Mouse (Mus musculus): ENCODE measurements around the gene Gm10283. TPM values are rescaled to one million over a fixed set of nuclear protein-coding genes. Genes with fewer than 3 reads are reported as not detected.
"Not testable (repeated sequence)": the region's sequence is repeated elsewhere in the genome, so short reads cannot be mapped to it uniquely, and the experiment has no call there.

The Gm10283 gene
- not detected in 2 replicates for polyA plus RNA-seq (2015; fragmentation: Nextera tagmentation; extraction: Ambion mirVana)

DNA sequence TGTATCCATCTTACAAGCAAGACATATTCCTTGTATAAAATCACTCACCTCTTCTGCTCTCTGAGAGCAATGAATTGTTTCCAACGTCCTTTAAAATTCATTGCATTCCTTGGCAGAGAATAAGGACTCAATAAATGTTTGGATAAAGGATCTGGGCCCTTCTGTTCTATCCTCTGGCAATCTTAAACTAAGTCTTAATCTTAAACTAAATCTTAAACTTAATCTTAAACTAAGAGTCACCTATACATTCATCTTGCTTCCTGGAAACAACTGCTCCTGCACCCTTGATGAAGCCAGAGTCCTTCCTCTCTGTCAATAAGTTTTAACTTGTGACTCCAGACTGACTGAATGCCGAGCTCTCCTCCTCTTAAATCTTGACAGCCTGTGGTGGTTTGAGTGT lies at the start of gene Gm10283:
Gene Gm10283, minus strand, starts transcription at position 101 of the 400 bp plus-strand sequence.
- no peaks in the 10 kb centered on the region for H3K27me3 ChIP-seq (replicated peaks)
- no peak within 1 kb of the TSS for H3K4me2 ChIP-seq
- no peak within 1 kb of the TSS for H3K4me3 ChIP-seq (replicated peaks)
- peaks cover 5% of the 10 kb centered on the region; the same call in 1 of the 2 replicates for H3K4me1 ChIP-seq
- WGBS = 44% methylated on average over 2 of the region's 2 CpGs
- H3K9ac ChIP-seq (replicated peaks) = no peak within 1 kb of the TSS
- no peak within 1 kb of the TSS for H3K27ac ChIP-seq (replicated peaks)
- ATAC-seq (ENCODE audit: low FRiP score) = no peak
- H3K36me3 ChIP-seq = no peaks in the 10 kb centered on the region
- H3K9me3 ChIP-seq (replicated peaks) = no peaks in the 10 kb centered on the region

DNA sequence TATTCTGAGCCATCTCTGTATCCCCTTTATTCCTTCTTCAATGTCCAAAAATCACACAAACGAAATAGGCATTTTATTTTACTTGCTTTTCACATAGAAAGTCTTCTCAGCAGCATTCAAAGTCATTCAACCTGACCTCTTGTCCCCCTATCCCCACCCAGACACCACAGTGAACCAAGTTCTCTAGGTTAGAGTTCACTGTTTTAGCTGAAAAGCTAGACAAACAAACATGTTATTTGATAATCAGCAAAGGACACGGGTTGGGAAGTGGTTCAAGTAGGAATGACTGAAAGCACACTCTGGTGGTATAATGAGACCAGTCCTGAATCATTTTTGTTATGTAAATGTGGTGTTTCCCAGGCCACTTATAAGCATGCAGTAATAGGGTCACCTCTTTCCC lies 31.9 kb upstream of the Gm10283 start:
- Histone ChIP-seq H3K4me3 (replicated peaks) (no peak overlapping the region), H3K4me2 (no peak overlapping the region), H3K36me3 (no peaks in the 10 kb centered on the region), H3K27me3 (replicated peaks) (no peaks in the 10 kb centered on the region), H3K4me1 (no peaks in the 10 kb centered on the region), H3K9me3 (replicated peaks) (no peaks in the 10 kb centered on the region), H3K9ac (replicated peaks) (no peak overlapping the region), H3K27ac (replicated peaks) (no peak overlapping the region)
- 26% methylated on average over 2 of the region's 2 CpGs for WGBS
- no peak for ATAC-seq (ENCODE audit: low FRiP score)

DNA sequence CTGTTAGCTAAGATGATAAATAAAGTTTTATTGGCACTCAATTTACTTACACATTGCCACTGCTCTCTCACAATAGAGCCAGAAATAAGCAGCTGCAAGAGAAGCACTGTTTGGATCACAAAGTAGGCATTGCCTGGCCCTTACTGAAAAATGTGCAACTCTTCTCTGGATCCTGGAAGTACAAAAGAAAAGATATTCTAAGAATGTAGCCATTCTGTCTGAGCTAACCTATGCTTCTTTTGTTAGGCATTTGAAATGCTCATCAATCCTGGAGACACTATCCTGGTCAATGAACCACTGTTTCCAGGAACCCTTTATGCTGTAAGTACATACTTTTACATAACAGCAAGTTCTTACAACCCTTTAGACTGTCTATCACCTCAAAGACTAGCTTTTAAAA lies 15.3 kb upstream of the Gm10283 start:
- Histone ChIP-seq H3K27me3 (replicated peaks) (no peaks in the 10 kb centered on the region), H3K9me3 (replicated peaks) (no peaks in the 10 kb centered on the region), H3K27ac (replicated peaks) (no peak overlapping the region), H3K9ac (replicated peaks) (no peak overlapping the region), H3K36me3 (no peaks in the 10 kb centered on the region), H3K4me2 (no peak overlapping the region), H3K4me1 (no peaks in the 10 kb centered on the region), H3K4me3 (replicated peaks) (no peak overlapping the region)
- no peak for ATAC-seq (ENCODE audit: low FRiP score)

DNA sequence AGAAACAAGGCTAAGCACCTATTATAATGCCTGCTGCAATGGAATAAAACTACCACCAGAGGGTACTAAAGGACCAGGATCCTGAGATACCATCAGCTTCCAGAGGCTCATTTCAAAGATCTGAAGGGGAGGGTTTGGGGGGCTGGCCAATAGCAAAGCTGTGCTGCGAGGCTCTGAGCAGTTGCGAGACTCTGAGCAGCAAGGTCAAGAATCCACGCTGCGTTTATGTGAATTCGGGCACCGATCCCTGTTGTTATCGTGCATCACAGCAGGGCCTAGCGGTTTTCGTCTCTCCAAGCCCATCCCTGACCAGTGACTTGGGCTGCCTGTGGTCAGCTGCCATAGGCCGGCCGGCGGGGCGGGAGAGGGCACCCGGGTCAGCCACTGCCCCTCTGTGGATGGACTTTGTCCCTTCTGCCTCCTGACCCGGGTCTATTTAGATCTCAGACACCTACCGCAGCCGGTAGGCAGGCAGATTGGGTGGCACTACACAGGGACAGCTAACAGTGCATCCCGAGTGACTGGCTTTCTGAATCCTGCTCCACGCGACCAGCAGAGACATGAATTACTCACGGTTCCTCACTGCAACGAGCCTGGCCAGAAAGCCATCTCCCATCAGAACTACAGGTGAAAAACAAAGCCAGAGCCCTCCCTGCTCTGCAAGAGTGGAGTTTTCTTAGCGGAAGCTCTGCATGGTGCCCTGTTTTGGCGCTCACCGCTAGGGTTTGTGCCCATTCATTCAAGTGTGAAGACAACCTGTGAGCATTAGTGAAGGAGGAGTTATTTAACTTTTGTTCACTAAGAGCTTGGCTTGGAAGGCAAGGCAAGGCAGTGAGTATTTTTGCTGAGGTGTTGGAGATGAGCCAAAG lies 2.9 kb upstream of the Gm10283 start, which contains the start of gene Aadat:
Gene Aadat, plus strand, starts transcription at position 280 of the 869 bp plus-strand sequence.
- H3K27me3 ChIP-seq (replicated peaks) = no peaks in the 10 kb centered on the region
- peaks cover 5% of the 10 kb centered on the region; the same call in 1 of the 2 replicates for H3K4me1 ChIP-seq
- H3K4me2 ChIP-seq = peak within 1 kb of the TSS; percentile 98
- peak within 1 kb of the TSS; percentile 80 for H3K9ac ChIP-seq (replicated peaks)
- peak; percentile 98 for ATAC-seq (ENCODE audit: low FRiP score)
- H3K4me3 ChIP-seq (replicated peaks) = peak within 1 kb of the TSS; percentile 64
- no peaks in the 10 kb centered on the region for H3K36me3 ChIP-seq
- WGBS = under 1% methylated on average over 25 of the region's 25 CpGs
- no peaks in the 10 kb centered on the region for H3K9me3 ChIP-seq (replicated peaks)
- H3K27ac ChIP-seq (replicated peaks) = peak within 1 kb of the TSS; percentile 74

DNA sequence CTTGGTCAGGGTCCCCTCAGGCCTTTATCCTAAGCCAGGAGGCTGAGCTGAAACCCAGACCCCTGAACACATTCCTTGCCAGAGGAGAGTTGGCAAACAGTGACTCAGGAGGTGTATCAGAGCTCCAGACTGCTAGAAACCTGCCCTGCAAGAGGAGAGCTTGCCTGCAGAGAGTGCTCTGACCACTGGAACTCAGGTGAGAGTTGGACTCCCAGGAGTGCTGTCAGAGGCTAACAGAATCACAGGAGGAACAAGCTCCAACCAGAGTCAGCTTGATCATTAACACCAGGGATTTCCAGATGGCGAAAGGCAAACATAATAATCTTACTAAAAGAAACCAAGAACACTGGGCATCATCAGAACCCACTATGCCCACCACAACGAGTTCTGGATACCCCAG lies 8.0 kb downstream of the Gm10283 start:
- H3K9ac ChIP-seq (replicated peaks); H3K4me3 ChIP-seq (replicated peaks); ATAC-seq (ENCODE audit: low FRiP score); H3K9me3 ChIP-seq (replicated peaks); H3K4me2 ChIP-seq; H3K4me1 ChIP-seq; H3K36me3 ChIP-seq; H3K27ac ChIP-seq (replicated peaks); H3K27me3 ChIP-seq (replicated peaks): not testable (repeated sequence)
- 94% methylated on average over 2 of the region's 2 CpGs for WGBS

DNA sequence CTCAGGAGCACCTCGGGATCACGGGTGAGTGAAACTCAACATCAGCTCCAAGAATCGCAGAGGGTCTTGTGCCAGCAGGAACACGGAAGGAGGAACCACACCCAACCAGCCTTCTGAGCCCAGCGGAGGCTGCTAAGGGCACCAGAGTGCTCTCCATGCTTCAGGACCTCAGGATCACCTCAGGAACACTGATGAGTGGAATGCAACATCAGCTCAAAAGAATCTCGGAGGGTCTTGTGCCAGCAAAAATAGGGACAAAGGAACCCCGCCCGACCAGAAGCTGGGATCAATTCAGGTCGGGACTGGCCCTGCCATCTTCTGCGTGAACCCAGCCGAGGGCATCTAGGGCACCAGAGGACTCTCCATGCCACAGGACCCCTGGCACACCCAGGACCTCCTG lies 8.4 kb downstream of the Gm10283 start:
- H3K27ac ChIP-seq (replicated peaks) = no peak overlapping the region
- H3K36me3 ChIP-seq = no peaks in the 10 kb centered on the region
- H3K9me3 ChIP-seq (replicated peaks) = no peaks in the 10 kb centered on the region
- ATAC-seq (ENCODE audit: low FRiP score) = no peak
- WGBS = 89% methylated on average over 11 of the region's 11 CpGs
- no peak overlapping the region for H3K4me2 ChIP-seq
- H3K9ac ChIP-seq (replicated peaks) = no peak overlapping the region
- H3K4me1 ChIP-seq = no peaks in the 10 kb centered on the region
- H3K4me3 ChIP-seq (replicated peaks) = no peak overlapping the region
- no peaks in the 10 kb centered on the region for H3K27me3 ChIP-seq (replicated peaks)

DNA sequence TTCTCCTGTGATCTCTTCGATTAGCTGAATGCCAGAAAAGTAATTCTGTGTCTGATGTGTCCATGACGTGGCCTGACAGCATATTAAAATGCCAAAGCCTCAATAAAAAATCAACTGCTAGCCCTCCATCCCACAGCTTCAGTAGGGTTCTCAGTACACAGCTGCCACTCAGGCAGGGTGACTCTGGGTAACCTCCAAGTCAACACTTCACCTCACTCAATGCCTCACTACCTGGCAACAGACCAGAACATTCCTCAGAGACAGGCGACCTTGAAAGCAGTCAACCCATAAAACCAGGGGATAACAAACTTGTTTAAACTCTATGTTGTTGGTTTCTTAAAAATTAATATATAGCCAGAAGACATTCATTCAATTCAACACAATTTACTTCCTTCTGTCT lies 10.5 kb downstream of the Gm10283 start:
- Histone ChIP-seq H3K4me1 (no peaks in the 10 kb centered on the region), H3K4me2 (no peak overlapping the region), H3K9me3 (replicated peaks) (no peaks in the 10 kb centered on the region), H3K27me3 (replicated peaks) (no peaks in the 10 kb centered on the region), H3K4me3 (replicated peaks) (no peak overlapping the region), H3K9ac (replicated peaks) (no peak overlapping the region), H3K36me3 (no peaks in the 10 kb centered on the region), H3K27ac (replicated peaks) (no peak overlapping the region)
- WGBS = 80% methylated on average over 3 of the region's 3 CpGs
- no peak for ATAC-seq (ENCODE audit: low FRiP score)

DNA sequence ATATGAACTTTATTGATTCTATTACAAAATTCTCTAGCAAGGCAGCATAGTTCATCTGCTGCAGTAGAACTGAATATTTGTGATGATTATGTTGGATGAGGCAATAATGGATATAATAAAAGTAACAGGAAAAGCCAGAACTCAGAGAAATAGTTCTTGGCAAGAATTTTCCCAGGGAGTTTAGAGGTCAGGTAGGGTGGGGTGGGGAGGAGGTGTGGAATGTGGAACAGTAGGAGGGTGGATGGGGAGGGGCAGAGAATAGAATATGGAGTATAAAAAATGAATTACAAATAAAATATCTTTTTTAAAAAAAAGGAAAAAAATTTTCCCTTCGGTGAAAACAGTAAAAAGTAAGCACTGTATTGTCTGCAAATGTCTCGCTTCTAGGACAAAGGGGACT lies 11.1 kb downstream of the Gm10283 start:
- Histone ChIP-seq H3K36me3 (no peaks in the 10 kb centered on the region), H3K9ac (replicated peaks) (no peak overlapping the region), H3K27ac (replicated peaks) (no peak overlapping the region), H3K4me2 (no peak overlapping the region), H3K4me1 (no peaks in the 10 kb centered on the region), H3K4me3 (replicated peaks) (no peak overlapping the region), H3K27me3 (replicated peaks) (no peaks in the 10 kb centered on the region), H3K9me3 (replicated peaks) (no peaks in the 10 kb centered on the region)
- ATAC-seq (ENCODE audit: low FRiP score) = no peak
- 97% methylated on average over 2 of the region's 2 CpGs for WGBS

DNA sequence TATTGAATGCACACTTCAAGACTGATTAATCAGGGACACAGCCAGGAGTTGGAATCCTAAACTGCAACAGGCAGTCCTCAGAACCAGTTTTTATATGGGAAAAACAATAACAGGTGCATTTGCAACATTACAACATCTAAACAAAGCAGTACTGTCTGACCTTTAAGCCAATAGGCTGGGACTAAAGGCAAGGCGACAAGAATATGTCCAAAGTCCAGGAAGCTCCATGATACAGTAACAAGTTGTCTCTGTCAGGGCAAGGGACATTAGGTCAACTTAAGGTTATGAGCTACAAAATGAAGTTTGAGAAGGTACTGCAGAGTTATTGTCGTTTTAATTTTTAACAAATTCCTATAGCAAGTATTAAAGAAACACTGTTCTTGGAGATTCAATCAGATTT lies 12.9 kb downstream of the Gm10283 start:
- Histone ChIP-seq H3K36me3 (no peaks in the 10 kb centered on the region), H3K27ac (replicated peaks) (no peak overlapping the region), H3K9me3 (replicated peaks) (no peaks in the 10 kb centered on the region), H3K4me1 (no peaks in the 10 kb centered on the region), H3K9ac (replicated peaks) (no peak overlapping the region), H3K27me3 (replicated peaks) (no peaks in the 10 kb centered on the region), H3K4me3 (replicated peaks) (no peak overlapping the region), H3K4me2 (no peak overlapping the region)
- 88% methylated on average over 2 of the region's 2 CpGs for WGBS
- ATAC-seq (ENCODE audit: low FRiP score) = no peak

DNA sequence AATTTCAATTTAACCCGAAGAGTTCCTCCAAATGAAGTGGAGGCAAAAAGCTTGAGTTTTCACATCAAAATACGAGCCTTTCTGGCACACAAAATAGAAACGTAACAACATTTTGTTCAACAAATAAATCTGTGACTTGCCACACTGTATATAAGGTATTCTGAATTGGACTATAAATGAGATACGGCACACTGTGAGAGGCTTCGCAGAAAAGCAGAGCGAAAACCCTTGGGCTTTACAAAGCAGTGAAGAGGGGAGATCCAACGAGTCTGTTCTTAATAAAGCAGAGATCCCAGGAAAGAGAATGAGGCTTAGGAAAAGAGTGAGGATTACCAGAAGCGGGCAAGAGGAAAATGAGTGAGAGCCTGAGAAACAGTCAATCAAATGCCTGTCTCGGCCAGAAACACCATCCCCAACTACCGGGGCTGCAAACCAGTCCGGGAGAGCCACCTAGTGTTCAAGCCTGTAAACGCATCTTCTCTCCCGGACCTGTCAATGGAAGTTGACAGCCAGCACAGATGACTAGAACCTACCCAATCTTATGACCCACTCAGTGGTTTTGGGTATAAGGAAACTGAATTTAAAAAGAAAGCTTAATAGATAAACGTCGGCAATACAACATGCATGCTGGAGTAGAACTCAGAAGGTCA lies 36.2 kb downstream of the Gm10283 start:
- WGBS = 30% methylated on average over 15 of the region's 15 CpGs
- Histone ChIP-seq H3K4me2 (peak overlapping the region; percentile 46), H3K4me1 (0 out of 2 replicates have a peak, but pooled peaks cover 3% of the 10 kb centered on the region), H3K27me3 (replicated peaks) (no peaks in the 10 kb centered on the region), H3K4me3 (replicated peaks) (peak overlapping the region; percentile 25), H3K36me3 (no peaks in the 10 kb centered on the region), H3K27ac (replicated peaks) (no peak overlapping the region), H3K9me3 (replicated peaks) (no peaks in the 10 kb centered on the region), H3K9ac (replicated peaks) (peak overlapping the region; percentile 15; the same call in 1 of the 2 replicates)
- peak; percentile 84; the same call in 1 of the 2 replicates for ATAC-seq (ENCODE audit: low FRiP score)

DNA sequence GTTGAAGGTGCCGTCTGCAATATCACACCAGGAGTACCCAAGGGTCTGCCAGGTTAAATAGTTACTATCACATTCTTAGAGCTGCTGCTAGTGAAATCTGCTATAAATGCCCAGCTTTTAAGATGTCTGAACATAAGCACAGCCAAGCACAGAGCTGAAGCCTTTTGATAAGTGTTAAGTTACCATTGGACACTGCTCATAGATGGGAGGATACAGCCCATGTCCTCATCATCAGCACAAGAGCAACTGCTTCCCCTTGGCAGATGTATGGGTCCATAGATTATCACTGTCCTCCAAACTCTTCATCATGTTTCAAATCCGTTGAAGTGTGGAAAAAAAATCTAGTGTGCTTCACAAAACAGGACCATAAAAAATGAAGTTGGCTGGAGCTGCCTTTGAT lies 53.7 kb downstream of the Gm10283 start:
- no peak overlapping the region for H3K4me2 ChIP-seq
- 68% methylated on average over 2 of the region's 2 CpGs for WGBS
- H3K4me1 ChIP-seq = no peaks in the 10 kb centered on the region
- H3K9me3 ChIP-seq (replicated peaks) = no peaks in the 10 kb centered on the region
- H3K9ac ChIP-seq (replicated peaks) = no peak overlapping the region
- ATAC-seq (ENCODE audit: low FRiP score) = no peak
- H3K4me3 ChIP-seq (replicated peaks) = no peak overlapping the region
- H3K36me3 ChIP-seq = no peaks in the 10 kb centered on the region
- no peaks in the 10 kb centered on the region for H3K27me3 ChIP-seq (replicated peaks)
- no peak overlapping the region for H3K27ac ChIP-seq (replicated peaks)

DNA sequence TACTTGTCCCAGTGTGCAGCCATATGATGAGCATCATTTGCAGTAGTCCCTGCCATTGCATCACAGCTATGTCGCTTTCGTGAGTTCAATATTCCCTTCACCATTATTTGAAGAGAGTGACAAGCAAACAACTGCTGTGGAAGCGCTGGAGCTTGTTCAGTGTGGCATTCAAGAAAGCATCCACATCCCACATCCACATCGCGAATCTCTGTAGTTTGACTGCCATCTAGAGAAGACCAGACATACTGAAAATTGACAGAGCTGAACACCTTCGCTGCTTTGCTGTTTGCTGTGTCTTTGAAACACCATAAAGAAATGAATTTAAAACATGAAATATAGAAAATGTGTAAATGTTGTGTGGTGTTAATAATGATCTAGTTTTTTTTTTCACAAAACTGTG lies 58.0 kb downstream of the Gm10283 start:
- 65% methylated on average over 6 of the region's 6 CpGs for whole genome bisulfite sequencing
- Histone ChIP-seq H3K4me3 (replicated peaks) (no peak overlapping the region), H3K27ac (replicated peaks) (peak overlapping the region; percentile 41; the same call in 1 of the 2 replicates), H3K9me3 (replicated peaks) (no peaks in the 10 kb centered on the region), H3K4me2 (no peak overlapping the region), H3K27me3 (replicated peaks) (no peaks in the 10 kb centered on the region), H3K4me1 (no peaks in the 10 kb centered on the region), H3K36me3 (no peaks in the 10 kb centered on the region), H3K9ac (replicated peaks) (no peak overlapping the region)
- ATAC-seq (ENCODE audit: low FRiP score) = peak; percentile 89

All from neural tube, embryonic 15.5 days (tissue).